14 mouse cellular contexts compared by ENCODE assay signal in genomic region chr12:69213186-69213777, GRCm38 (mm10). TPM values are rescaled to one million over a fixed set of nuclear protein-coding genes. Genes with fewer than 3 reads are reported as not detected.
"Had no signal": no experiment of that assay in that cellular context is flagged by ENCODE, and none has a peak within 500 bp of the region (broad histone marks: within the 10 kb centered on the region; RNA-seq: fewer than 3 reads in every experiment).

No protein-coding gene starts in this region.

- H3K27ac ChIP-seq: limb, embryonic 15.5 days; liver, embryonic 13.5 days; midbrain, embryonic 12.5 days; neural tube, embryonic 13.5 days; stomach, embryonic 15.5 days had no signal

- H3K9ac ChIP-seq: limb, embryonic 15.5 days; liver, embryonic 13.5 days; midbrain, embryonic 12.5 days; neural tube, embryonic 13.5 days; stomach, embryonic 15.5 days had no signal

- H3K4me1 ChIP-seq: limb, embryonic 15.5 days; liver, embryonic 13.5 days; midbrain, embryonic 12.5 days; neural tube, embryonic 13.5 days; stomach, embryonic 15.5 days had no signal

- H3K4me2 ChIP-seq: limb, embryonic 15.5 days; liver, embryonic 13.5 days; midbrain, embryonic 12.5 days; neural tube, embryonic 13.5 days; stomach, embryonic 15.5 days had no signal

- H3K4me3 ChIP-seq: limb, embryonic 15.5 days; liver, embryonic 13.5 days; midbrain, embryonic 12.5 days; neural tube, embryonic 13.5 days; stomach, embryonic 15.5 days had no signal

- H3K27me3 ChIP-seq: limb, embryonic 15.5 days; liver, embryonic 13.5 days; midbrain, embryonic 12.5 days; neural tube, embryonic 13.5 days; stomach, embryonic 15.5 days had no signal

- H3K36me3 ChIP-seq: neural tube, embryonic 13.5 days had no signal

- DNase-seq: kidney, adult 8-10 months; kidney, postnatal 4 days; liver, embryonic 13.5 days; lung, adult 18-20 months; retina, postnatal 1 day; right cerebral cortex, postnatal 14 days; thymus, adult 2 months; thymus, postnatal 25 days had no signal

- H3K9me3 ChIP-seq: limb, embryonic 15.5 days; liver, embryonic 13.5 days; midbrain, embryonic 12.5 days; neural tube, embryonic 13.5 days; stomach, embryonic 15.5 days had no signal

- ATAC-seq: midbrain, embryonic 16.5 days had no signal

RNA-seq across cellular contexts. Expression of gene Gm49383, which starts 16.4 kb away (rescaled TPM):
- polyA plus RNA-seq: testis, adult 2 months had no signal
